Mouse (Mus musculus): ENCODE measurements around the gene Tcp11l1.

- TF ChIP-seq POLR2A (IDR thresholded peaks at IDR 0.05; ENCODE audit: borderline replicate concordance, control insufficient read depth, low read depth, low read length) (no peak), CTCF (IDR thresholded peaks at IDR 0.05; ENCODE audit: control insufficient read depth, insufficient read depth, low read length) (no peak)
Measured at GRCm38 (mm10) chr2:104671724-104672123, 40.2 kb downstream of the Tcp11l1 start.

Measured in bone marrow, adult 2 months (tissue).